Mouse (Mus musculus): Measurements from ENCODE around the gene Pstk. TPM values are rescaled to one million over a fixed set of nuclear protein-coding genes. Genes with fewer than 3 reads are reported as not detected.
"Not testable (repeated sequence)": the region's sequence is repeated elsewhere in the genome, so short reads cannot be mapped to it uniquely, and the experiment has no call there.

Gene Pstk
- polyA plus RNA-seq, 1 experiment from 2014 or later, result 55.9 TPM

GRCm38 (mm10) chr7:131409988-131410385 lies 39.0 kb downstream of the Pstk start:
- 1% methylated on average over 38 of the region's 38 CpGs for WGBS
- peaks cover 17% of the 10 kb centered on the region for H3K4me1 ChIP-seq (replicated peaks; ENCODE audit: control insufficient read depth, insufficient read depth, low read length)
- ATAC-seq (replicated peaks; ENCODE audit: low FRiP score), result peak; percentile 72
- H3K4me3 ChIP-seq (ENCODE audit: low read depth, low read length), result peak overlapping the region; percentile 93
- H3K9me3 ChIP-seq (ENCODE audit: control insufficient read depth, low read length), result no peaks in the 10 kb centered on the region
- 0 out of 2 replicates have a peak overlapping the region, but pooled peaks have one; percentile 13 for H3K27ac ChIP-seq (ENCODE audit: low read depth, low read length)
- H3K27me3 ChIP-seq (replicated peaks; ENCODE audit: control insufficient read depth, insufficient read depth, low read length), result no peaks in the 10 kb centered on the region
- H3K9ac ChIP-seq (ENCODE audit: low read depth, low read length), result peak overlapping the region; percentile 97
- H3K36me3 ChIP-seq (ENCODE audit: control insufficient read depth, insufficient read depth, low read length), result no peaks in the 10 kb centered on the region
- H3K4me2 ChIP-seq, result peak overlapping the region; percentile 65
- peak; percentile 65 for DNase-seq (ENCODE audit: low spot score)

GRCm38 (mm10) chr7:131410416-131411058 lies 39.6 kb downstream of the Pstk start, which contains the start of the genes Ikzf5 and Acadsb:
Gene Ikzf5 (minus strand): TSS chr7:131410521.
Gene Acadsb (plus strand): TSS chr7:131410601.
- peak; percentile 98 for DNase-seq (ENCODE audit: low spot score)
- WGBS, result under 1% methylated on average over 41 of the region's 42 CpGs

GRCm38 (mm10) chr7:131411221-131411940 lies 40.4 kb downstream of the Pstk start:
- DNase-seq (ENCODE audit: low spot score), result no peak
- Histone ChIP-seq H3K9ac (ENCODE audit: low read depth, low read length) (peak overlapping the region; percentile 70), H3K4me1 (replicated peaks; ENCODE audit: control insufficient read depth, insufficient read depth, low read length) (peaks cover 17% of the 10 kb centered on the region), H3K9me3 (ENCODE audit: control insufficient read depth, low read length) (no peaks in the 10 kb centered on the region), H3K27me3 (replicated peaks; ENCODE audit: control insufficient read depth, insufficient read depth, low read length) (no peaks in the 10 kb centered on the region), H3K4me2 (peak overlapping the region; percentile 74), H3K36me3 (ENCODE audit: control insufficient read depth, insufficient read depth, low read length) (no peaks in the 10 kb centered on the region), H3K4me3 (ENCODE audit: low read depth, low read length) (peak overlapping the region; percentile 93), H3K27ac (ENCODE audit: low read depth, low read length) (no peak overlapping the region)
- 53% methylated on average over 10 of the region's 10 CpGs for WGBS
- ATAC-seq (replicated peaks; ENCODE audit: low FRiP score), result no peak

More at GRCm38 (mm10) chr7:131410416-131411058, 39.6 kb downstream of the Pstk start, which contains the start of the genes Ikzf5 and Acadsb:
- H3K36me3 ChIP-seq (ENCODE audit: control insufficient read depth, insufficient read depth, low read length), result no peaks in the 10 kb centered on the region
- peaks cover 17% of the 10 kb centered on the region for H3K4me1 ChIP-seq (replicated peaks; ENCODE audit: control insufficient read depth, insufficient read depth, low read length)
- H3K4me2 ChIP-seq, result peak within 1 kb of the TSS; percentile 74
- peak; percentile 98 for ATAC-seq (replicated peaks; ENCODE audit: low FRiP score)
- H3K9ac ChIP-seq (ENCODE audit: low read depth, low read length), result peak within 1 kb of the TSS; percentile 97
- no peaks in the 10 kb centered on the region for H3K27me3 ChIP-seq (replicated peaks; ENCODE audit: control insufficient read depth, insufficient read depth, low read length)
- H3K4me3 ChIP-seq (ENCODE audit: low read depth, low read length), result peak within 1 kb of the TSS; percentile 93
- H3K9me3 ChIP-seq (ENCODE audit: control insufficient read depth, low read length), result no peaks in the 10 kb centered on the region
- 0 out of 2 replicates have a peak within 1 kb of the TSS, but pooled peaks have one; percentile 13 for H3K27ac ChIP-seq (ENCODE audit: low read depth, low read length)

- no peak overlapping the region for H3K9ac ChIP-seq (ENCODE audit: low read depth, low read length)
- peaks cover 17% of the 10 kb centered on the region for H3K4me1 ChIP-seq (replicated peaks; ENCODE audit: control insufficient read depth, insufficient read depth, low read length)
- H3K9me3 ChIP-seq (ENCODE audit: control insufficient read depth, low read length), result no peaks in the 10 kb centered on the region
- no peaks in the 10 kb centered on the region for H3K27me3 ChIP-seq (replicated peaks; ENCODE audit: control insufficient read depth, insufficient read depth, low read length)
- no peaks in the 10 kb centered on the region for H3K36me3 ChIP-seq (ENCODE audit: control insufficient read depth, insufficient read depth, low read length)
- H3K4me3 ChIP-seq (ENCODE audit: low read depth, low read length), result no peak overlapping the region
- H3K27ac ChIP-seq (ENCODE audit: low read depth, low read length), result no peak overlapping the region
- no peak overlapping the region; the same call in 1 of the 2 replicates for H3K4me2 ChIP-seq
- ATAC-seq (replicated peaks; ENCODE audit: low FRiP score) (no peak), DNase-seq (ENCODE audit: low spot score) (no peak)
- WGBS, result 62% methylated on average over 2 of the region's 2 CpGs
These were observed 41.0 kb downstream of the Pstk start for GRCm38 (mm10) chr7:131411941-131412270.

GRCm38 (mm10) chr7:131416742-131417141 lies 45.8 kb downstream of the Pstk start:
- not testable (repeated sequence) for H3K4me2 ChIP-seq; H3K9me3 ChIP-seq (ENCODE audit: control insufficient read depth, low read length); ATAC-seq (replicated peaks; ENCODE audit: low FRiP score); H3K36me3 ChIP-seq (ENCODE audit: control insufficient read depth, insufficient read depth, low read length); H3K4me1 ChIP-seq (replicated peaks; ENCODE audit: control insufficient read depth, insufficient read depth, low read length); H3K27ac ChIP-seq (ENCODE audit: low read depth, low read length); H3K9ac ChIP-seq (ENCODE audit: low read depth, low read length); H3K4me3 ChIP-seq (ENCODE audit: low read depth, low read length); DNase-seq (ENCODE audit: low spot score); H3K27me3 ChIP-seq (replicated peaks; ENCODE audit: control insufficient read depth, insufficient read depth, low read length)

- H3K27ac ChIP-seq (ENCODE audit: low read depth, low read length), result no peak overlapping the region
- H3K4me1 ChIP-seq (replicated peaks; ENCODE audit: control insufficient read depth, insufficient read depth, low read length), result no peaks in the 10 kb centered on the region
- no peak for DNase-seq (ENCODE audit: low spot score)
- H3K27me3 ChIP-seq (replicated peaks; ENCODE audit: control insufficient read depth, insufficient read depth, low read length), result no peaks in the 10 kb centered on the region
- H3K9ac ChIP-seq (ENCODE audit: low read depth, low read length), result no peak overlapping the region
- ATAC-seq (replicated peaks; ENCODE audit: low FRiP score), result no peak
- no peaks in the 10 kb centered on the region for H3K9me3 ChIP-seq (ENCODE audit: control insufficient read depth, low read length)
- no peak overlapping the region for H3K4me3 ChIP-seq (ENCODE audit: low read depth, low read length)
- H3K4me2 ChIP-seq, result no peak overlapping the region
- H3K36me3 ChIP-seq (ENCODE audit: control insufficient read depth, insufficient read depth, low read length), result no peaks in the 10 kb centered on the region
These were observed 46.7 kb downstream of the Pstk start for GRCm38 (mm10) chr7:131417605-131418004.

GRCm38 (mm10) chr7:131424912-131425311 lies 54.0 kb downstream of the Pstk start:
- DNase-seq (ENCODE audit: low spot score), result no peak
- peak; percentile 99 for ATAC-seq (replicated peaks; ENCODE audit: low FRiP score)
- Histone ChIP-seq H3K27ac (ENCODE audit: low read depth, low read length) (no peak overlapping the region), H3K4me1 (replicated peaks; ENCODE audit: control insufficient read depth, insufficient read depth, low read length) (0 out of 2 replicates have a peak, but pooled peaks cover 7% of the 10 kb centered on the region), H3K4me3 (ENCODE audit: low read depth, low read length) (no peak overlapping the region), H3K36me3 (ENCODE audit: control insufficient read depth, insufficient read depth, low read length) (no peaks in the 10 kb centered on the region), H3K9me3 (ENCODE audit: control insufficient read depth, low read length) (no peaks in the 10 kb centered on the region), H3K9ac (ENCODE audit: low read depth, low read length) (no peak overlapping the region), H3K4me2 (peak overlapping the region; percentile 29; the same call in 1 of the 2 replicates), H3K27me3 (replicated peaks; ENCODE audit: control insufficient read depth, insufficient read depth, low read length) (no peaks in the 10 kb centered on the region)
- WGBS, result 54% methylated on average over 2 of the region's 2 CpGs

GRCm38 (mm10) chr7:131427331-131427730 lies 56.4 kb downstream of the Pstk start:
- no peaks in the 10 kb centered on the region for H3K9me3 ChIP-seq (ENCODE audit: control insufficient read depth, low read length)
- WGBS, result 83% methylated on average over 5 of the region's 5 CpGs
- H3K9ac ChIP-seq (ENCODE audit: low read depth, low read length), result no peak overlapping the region
- H3K27ac ChIP-seq (ENCODE audit: low read depth, low read length), result no peak overlapping the region
- ATAC-seq (replicated peaks; ENCODE audit: low FRiP score) (no peak), DNase-seq (ENCODE audit: low spot score) (no peak)
- H3K27me3 ChIP-seq (replicated peaks; ENCODE audit: control insufficient read depth, insufficient read depth, low read length), result no peaks in the 10 kb centered on the region
- H3K4me1 ChIP-seq (replicated peaks; ENCODE audit: control insufficient read depth, insufficient read depth, low read length), result 0 out of 2 replicates have a peak, but pooled peaks cover 7% of the 10 kb centered on the region
- no peak overlapping the region for H3K4me3 ChIP-seq (ENCODE audit: low read depth, low read length)
- no peak overlapping the region for H3K4me2 ChIP-seq
- H3K36me3 ChIP-seq (ENCODE audit: control insufficient read depth, insufficient read depth, low read length), result peaks cover 3% of the 10 kb centered on the region; the same call in 1 of the 2 replicates

All from liver, embryonic 11.5 days (tissue).